Mouse (Mus musculus) heart, embryonic 14.5 days (tissue): Measurements from ENCODE around the gene Myoz1. TPM values are rescaled to one million over a fixed set of nuclear protein-coding genes. Genes with fewer than 3 reads are reported as not detected.

Source experiments
- ATAC-seq: fragments of 200-750 bp; cut with Nextera tagmentation; 2 replicates; pipeline ENCODE4 v1.8.0; 2017; ENCODE audit warnings: low read depth, moderate TSS enrichment; ENCODE audit not compliant: insufficient number of reproducible peaks, insufficient read depth, low FRiP score
- H3K27ac ChIP-seq, 2 experiments: fragments of 200-500 bp in 1 of 2; fragments of 300-500 bp in 1 of 2; sonication (generic) in 1 of 2; replicated peaks in 1 of 2; 2 replicates each; pipeline ENCODE4 v1.5.1; 2012 to 2014; ENCODE audit warnings: low read depth in 2 of 2, low read length in 2 of 2, control low read depth in 1 of 2, mild to moderate bottlenecking in 1 of 2, mixed read lengths in 1 of 2; ENCODE audit not compliant: control insufficient read depth in 1 of 2, insufficient read depth in 1 of 2
- H3K27me3 ChIP-seq: fragments of 300-500 bp; sonication (generic); 2 replicates; pipeline ENCODE4 v1.6.1; 2014; ENCODE audit warnings: mild to moderate bottlenecking, low read length, control low read depth; ENCODE audit not compliant: control insufficient read depth, insufficient read depth
- H3K36me3 ChIP-seq: fragments of 300-500 bp; sonication (generic); 2 replicates; pipeline ENCODE4 v1.6.1; 2014; ENCODE audit warnings: mild to moderate bottlenecking, control low read depth, low read length, mixed read lengths; ENCODE audit not compliant: control insufficient read depth, insufficient read depth
- H3K4me1 ChIP-seq, 2 experiments: fragments of 200-500 bp in 1 of 2; fragments of 300-500 bp in 1 of 2; sonication (generic) in 1 of 2; 2 replicates each; pipeline ENCODE4 v1.6.1; 2012 to 2014; ENCODE audit warnings: low read length in 2 of 2, control low read depth in 1 of 2, mixed read lengths in 1 of 2; ENCODE audit not compliant: control insufficient read depth in 2 of 2, insufficient read depth in 2 of 2
- H3K4me2 ChIP-seq: fragments of 300-500 bp; sonication (generic); 2 replicates; pipeline ENCODE4 v1.6.1; 2014; ENCODE audit warnings: mild to moderate bottlenecking, low read length
- H3K4me3 ChIP-seq, 2 experiments: fragments of 200-500 bp in 1 of 2; fragments of 300-500 bp in 1 of 2; sonication (generic) in 1 of 2; 2 replicates each; pipeline ENCODE4 v1.5.1; 2012 to 2014; ENCODE audit warnings: low read length in 2 of 2, mild to moderate bottlenecking in 2 of 2, control low read depth in 1 of 2, low read depth in 1 of 2, moderate library complexity in 1 of 2; ENCODE audit not compliant: control insufficient read depth in 1 of 2, insufficient read depth in 1 of 2
- H3K9ac ChIP-seq: fragments of 300-500 bp; sonication (generic); 2 replicates; pipeline ENCODE4 v1.6.1; 2014; ENCODE audit warnings: mild to moderate bottlenecking, low read length
- H3K9me3 ChIP-seq: fragments of 300-500 bp; sonication (generic); 2 replicates; pipeline ENCODE4 v1.6.1; 2016; ENCODE audit warnings: low read length, control low read depth; ENCODE audit not compliant: control insufficient read depth
- WGBS: fragments of 180-500 bp; shearing (Covaris S2); extraction: QIAGEN DNeasy Blood & Tissue Kit; methylation state at CpG from one replicate; pipeline ENCODE4 v1.1.7; 2014; 5-methylcytosine and 5-hydroxymethylcytosine counted together
- polyA plus RNA-seq: library from polyadenylated mRNA; unstranded; fragments of >200 nt; fragmentation: Nextera tagmentation; extraction: Ambion mirVana; gene quantifications from 2 replicates; pipeline ENCODE4 v1.2.1, GENCODE M21; 2014

The Myoz1 gene
- polyA plus RNA-seq, 1 experiment from 2014 or later: 20.2 TPM

- no peaks in the 10 kb centered on the region for H3K9me3 ChIP-seq
- peaks cover 5 to 9% of the 10 kb centered on the region in 2 experiments; a peak in 3 of 4 replicates for H3K4me1 ChIP-seq
- H3K27ac ChIP-seq: no peak overlapping the region
- no peak for ATAC-seq
- H3K27me3 ChIP-seq: no peaks in the 10 kb centered on the region
- peaks cover 100% of the 10 kb centered on the region for H3K36me3 ChIP-seq
- 98% methylated on average over 3 of the region's 3 CpGs for WGBS
- H3K9ac ChIP-seq: no peak overlapping the region
- no peak overlapping the region for H3K4me2 ChIP-seq
- no peak overlapping the region for H3K4me3 ChIP-seq
Observed at GRCm38 (mm10) chr14:20686576-20686975, 30.2 kb upstream of the Myoz1 start.

DNA sequence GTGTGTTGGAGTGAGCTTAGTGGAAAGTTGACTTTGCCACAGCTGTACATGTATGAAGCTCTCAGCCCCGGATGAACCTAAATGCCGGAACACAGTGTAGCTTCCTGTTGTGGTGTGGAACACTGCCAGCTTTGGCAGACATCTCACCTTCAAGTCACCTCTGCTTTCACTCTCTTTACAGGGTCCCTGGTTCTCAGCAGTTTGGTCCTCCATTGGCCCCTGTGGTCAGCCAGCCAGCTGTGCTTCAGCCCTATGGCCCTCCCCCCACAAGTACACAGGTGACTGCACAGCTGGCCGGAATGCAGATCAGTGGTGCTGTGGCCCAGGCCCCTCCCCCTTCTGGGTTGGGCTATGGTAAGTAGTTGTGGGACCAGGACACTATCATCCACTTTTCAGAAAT is 26.2 kb upstream of the Myoz1 start:
- peak; percentile 37; the same call in 1 of the 2 replicates for ATAC-seq

GRCm38 (mm10) chr14:20681742-20682141 is 25.4 kb upstream of the Myoz1 start:
- no peaks in the 10 kb centered on the region for H3K9me3 ChIP-seq

More for the DNA sequence above, 26.2 kb upstream of the Myoz1 start:
- Histone ChIP-seq H3K9ac (no peak overlapping the region), H3K36me3 (peaks cover 100% of the 10 kb centered on the region), H3K4me2 (no peak overlapping the region), H3K27me3 (no peaks in the 10 kb centered on the region), H3K9me3 (no peaks in the 10 kb centered on the region), H3K4me1 (peaks cover 5 to 9% of the 10 kb centered on the region in 2 experiments; a peak in 3 of 4 replicates), H3K27ac (peak overlapping the region in 1 of 2 experiments; percentile 53; a peak in 1 of 4 replicates), H3K4me3 (no peak overlapping the region)
- WGBS: 24% methylated on average over 3 of the region's 3 CpGs

DNA sequence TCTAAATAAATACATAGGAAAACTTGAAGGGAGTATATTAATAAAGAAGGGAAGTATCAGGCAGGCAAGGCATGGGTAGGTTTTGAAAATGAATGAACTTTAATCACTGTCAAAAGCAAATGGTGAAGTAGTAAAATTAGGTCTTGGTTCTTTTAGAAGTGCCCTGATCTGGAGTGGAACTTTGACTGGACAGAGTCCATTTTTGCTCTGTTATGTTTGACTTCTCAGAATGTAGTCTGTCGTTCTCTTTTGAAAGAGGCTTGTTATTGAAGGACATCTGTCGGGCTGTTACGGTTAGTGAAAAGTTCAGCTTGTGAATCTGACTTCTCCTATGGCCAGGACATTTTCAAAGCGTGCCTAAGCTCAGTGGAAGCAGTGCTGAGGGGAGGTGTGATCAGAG is 21.6 kb upstream of the Myoz1 start:
- H3K9me3 ChIP-seq: 0 out of 2 replicates have a peak, but pooled peaks cover 3% of the 10 kb centered on the region
- no peaks in the 10 kb centered on the region for H3K27me3 ChIP-seq
- H3K4me3 ChIP-seq: no peak overlapping the region
- peaks cover 8 to 21% of the 10 kb centered on the region in 2 experiments for H3K4me1 ChIP-seq
- H3K4me2 ChIP-seq: no peak overlapping the region
- ATAC-seq: no peak
- H3K27ac ChIP-seq: no peak overlapping the region
- H3K9ac ChIP-seq: no peak overlapping the region
- 87% methylated on average over 4 of the region's 4 CpGs for WGBS
- peaks cover 73% of the 10 kb centered on the region for H3K36me3 ChIP-seq

More at GRCm38 (mm10) chr14:20681742-20682141, 25.4 kb upstream of the Myoz1 start:
- Histone ChIP-seq H3K4me2 (no peak overlapping the region), H3K4me3 (no peak overlapping the region), H3K36me3 (peaks cover 100% of the 10 kb centered on the region), H3K9ac (no peak overlapping the region), H3K4me1 (peaks cover 5 to 9% of the 10 kb centered on the region in 2 experiments; a peak in 3 of 4 replicates), H3K27ac (no peak overlapping the region), H3K27me3 (no peaks in the 10 kb centered on the region)
- WGBS: 89% methylated on average over 2 of the region's 2 CpGs
- no peak for ATAC-seq

DNA sequence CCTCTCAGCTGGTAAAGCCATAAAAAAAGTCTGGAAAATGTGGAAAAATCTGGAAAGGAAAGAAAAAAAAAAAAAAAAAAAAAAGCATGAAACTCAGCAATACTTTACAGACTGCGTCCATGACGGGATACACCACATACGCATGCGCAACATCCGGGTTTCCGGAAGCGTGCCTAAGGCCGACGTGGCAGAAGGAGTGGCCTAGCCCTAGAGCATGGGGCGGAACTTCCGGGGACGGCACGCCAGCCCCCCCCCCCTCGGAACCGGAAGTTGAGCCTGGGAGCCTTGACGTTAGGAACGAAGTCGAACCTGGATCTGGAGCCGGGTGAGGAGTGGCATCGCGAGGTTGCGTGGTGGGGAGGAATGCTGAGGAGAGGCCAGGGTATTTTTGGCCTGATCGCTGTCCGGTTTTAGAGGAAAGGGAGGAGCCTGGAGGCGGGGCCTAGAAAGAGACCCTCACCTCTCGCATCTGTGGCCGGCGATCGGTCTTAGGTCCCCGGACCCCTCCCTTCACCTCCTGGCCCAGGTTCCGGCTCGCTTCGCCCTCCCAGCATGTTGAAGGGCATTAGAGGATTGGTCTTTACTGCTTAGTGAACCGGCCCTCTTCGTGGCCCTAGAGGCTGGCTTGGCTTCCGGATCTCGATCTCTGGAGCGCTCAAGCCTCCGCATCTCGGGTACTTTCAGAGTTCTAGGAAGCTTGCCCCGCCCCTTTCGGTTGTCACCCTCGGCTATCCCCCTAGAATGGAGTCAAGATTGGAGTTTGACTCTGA is 17.9 kb upstream of the Myoz1 start, which contains the start of gene Sec24c:
TSS of gene Sec24c (plus strand) at position 245 of the 770 bp plus-strand sequence.
- no peaks in the 10 kb centered on the region for H3K27me3 ChIP-seq
- peak within 1 kb of the TSS; percentile 95 to 96 for H3K27ac ChIP-seq
- WGBS: 0% methylated on average over 43 of the region's 43 CpGs
- peaks cover 3 to 11% of the 10 kb centered on the region in 2 experiments; a peak in 3 of 4 replicates for H3K4me1 ChIP-seq
- H3K9me3 ChIP-seq: 0 out of 2 replicates have a peak, but pooled peaks cover 4% of the 10 kb centered on the region
- peak within 1 kb of the TSS; percentile 90 for H3K4me2 ChIP-seq
- peak within 1 kb of the TSS; percentile 87 for H3K9ac ChIP-seq
- H3K4me3 ChIP-seq: peak within 1 kb of the TSS; percentile 64 to 82
- peaks cover 36% of the 10 kb centered on the region for H3K36me3 ChIP-seq
- peak; percentile 95 for ATAC-seq

GRCm38 (mm10) chr14:20673735-20674063 is 17.4 kb upstream of the Myoz1 start:
- 0 out of 2 replicates have a peak, but pooled peaks cover 4% of the 10 kb centered on the region for H3K9me3 ChIP-seq
- H3K27me3 ChIP-seq: no peaks in the 10 kb centered on the region
- no peak; the same call in 1 of the 2 replicates for ATAC-seq

DNA sequence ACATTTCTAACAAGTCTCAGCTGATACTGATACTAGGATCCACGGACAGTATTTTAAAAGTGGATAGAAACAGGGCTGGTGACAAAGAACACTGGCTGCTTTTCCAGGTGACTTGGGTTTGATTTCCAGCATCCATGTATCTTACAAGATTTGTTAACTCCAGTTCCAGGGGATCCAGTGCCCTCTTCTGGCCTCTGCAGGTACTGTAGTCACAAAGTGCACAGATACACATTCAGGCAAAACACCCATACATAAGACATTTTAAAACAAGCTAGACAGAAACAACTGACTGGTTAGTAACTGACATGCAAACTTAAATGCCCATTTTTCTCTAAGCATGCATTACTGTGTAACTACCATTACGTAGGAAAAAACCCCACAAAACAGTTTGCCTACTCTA is 16.6 kb upstream of the Myoz1 start:
- no peak overlapping the region for H3K4me3 ChIP-seq
- H3K9me3 ChIP-seq: 0 out of 2 replicates have a peak, but pooled peaks cover 4% of the 10 kb centered on the region
- H3K27ac ChIP-seq: no peak overlapping the region
- peaks cover 24% of the 10 kb centered on the region for H3K36me3 ChIP-seq
- H3K4me2 ChIP-seq: 0 out of 2 replicates have a peak overlapping the region, but pooled peaks have one; percentile 90
- H3K9ac ChIP-seq: no peak overlapping the region
- H3K4me1 ChIP-seq: peaks cover 5 to 20% of the 10 kb centered on the region in 2 experiments; a peak in 3 of 4 replicates
- 98% methylated on average over 2 of the region's 2 CpGs for WGBS
- H3K27me3 ChIP-seq: no peaks in the 10 kb centered on the region
- no peak for ATAC-seq

More at GRCm38 (mm10) chr14:20673735-20674063, 17.4 kb upstream of the Myoz1 start:
- Histone ChIP-seq H3K4me1 (peaks cover 3 to 16% of the 10 kb centered on the region in 2 experiments; a peak in 3 of 4 replicates), H3K27ac (peak overlapping the region; percentile 83 to 96), H3K9ac (peak overlapping the region; percentile 87), H3K4me2 (peak overlapping the region; percentile 90), H3K36me3 (peaks cover 31% of the 10 kb centered on the region), H3K4me3 (peak overlapping the region; percentile 45 to 64)
- WGBS: 12% methylated on average over 13 of the region's 13 CpGs
